Mouse (Mus musculus) CH12.LX (cell line): Measurements from ENCODE around the gene Rgs7.

Experiments used
- CTCF ChIP-seq, 2 experiments: IDR thresholded peaks in 1 of 2; conservative IDR thresholded peaks in 1 of 2; 2 replicates each; pipeline ENCODE4 v1.5.1; 2011 to 2012; ENCODE audit warnings: low read depth in 2 of 2, low read length in 2 of 2, improper control_type of control experiment in 1 of 2, inconsistent platforms in 1 of 2, mild to moderate bottlenecking in 1 of 2, moderate library complexity in 1 of 2
- E2F4 ChIP-seq: IDR thresholded peaks from 2 replicates; pipeline ENCODE4 v1.6.1; 2011; ENCODE audit warnings: low read depth, low read length, improper control_type of control experiment; ENCODE audit not compliant: insufficient replicate concordance

DNA sequence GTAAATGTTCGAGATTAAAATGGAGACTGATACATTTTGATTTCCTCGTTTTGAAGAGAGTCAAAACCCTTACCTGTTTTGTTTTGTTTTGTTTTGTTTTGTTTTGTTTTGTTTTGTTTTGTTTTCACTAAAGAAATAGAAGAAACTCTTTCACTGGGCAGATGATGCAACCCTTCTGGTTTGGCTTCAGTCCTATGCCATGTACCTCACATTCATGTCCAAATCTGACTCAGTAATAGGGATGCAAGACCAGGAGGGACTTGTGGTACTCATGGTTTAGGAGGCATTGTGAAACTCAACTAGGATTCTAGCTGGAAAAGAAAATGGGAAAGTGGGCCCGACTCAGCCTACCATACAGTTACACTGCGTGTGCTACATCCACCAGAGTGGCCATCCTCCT is 139.4 kb downstream of the Rgs7 start:
- TF ChIP-seq CTCF (conservative IDR thresholded peaks at IDR 0.05 in 1 of 2, IDR thresholded peaks at IDR 0.05 in 1 of 2; ENCODE audit: low read depth in 2 of 2, low read length in 2 of 2) (no peak), E2F4 (no peak)
